Mouse (Mus musculus) pancreas, adult 10 weeks (tissue): ENCODE measurements around the gene Dock3. TPM values are rescaled to one million over a fixed set of nuclear protein-coding genes. Genes with fewer than 3 reads are reported as not detected.

Experiments used
- polyA plus RNA-seq: library from polyadenylated mRNA; stranded (reverse); fragments of 350-450 nt; fragmentation: Illumina TruSeq; extraction: RNeasy Lipid Tissue Mini Kit (QIAGEN cat#74804); gene quantifications from one replicate; pipeline ENCODE4 v1.2.3, GENCODE M21; 2015; ENCODE audit warnings: low read depth, low replicate concordance; ENCODE audit not compliant: insufficient read depth

Gene Dock3
- polyA plus RNA-seq = 1.1 TPM

DNA sequence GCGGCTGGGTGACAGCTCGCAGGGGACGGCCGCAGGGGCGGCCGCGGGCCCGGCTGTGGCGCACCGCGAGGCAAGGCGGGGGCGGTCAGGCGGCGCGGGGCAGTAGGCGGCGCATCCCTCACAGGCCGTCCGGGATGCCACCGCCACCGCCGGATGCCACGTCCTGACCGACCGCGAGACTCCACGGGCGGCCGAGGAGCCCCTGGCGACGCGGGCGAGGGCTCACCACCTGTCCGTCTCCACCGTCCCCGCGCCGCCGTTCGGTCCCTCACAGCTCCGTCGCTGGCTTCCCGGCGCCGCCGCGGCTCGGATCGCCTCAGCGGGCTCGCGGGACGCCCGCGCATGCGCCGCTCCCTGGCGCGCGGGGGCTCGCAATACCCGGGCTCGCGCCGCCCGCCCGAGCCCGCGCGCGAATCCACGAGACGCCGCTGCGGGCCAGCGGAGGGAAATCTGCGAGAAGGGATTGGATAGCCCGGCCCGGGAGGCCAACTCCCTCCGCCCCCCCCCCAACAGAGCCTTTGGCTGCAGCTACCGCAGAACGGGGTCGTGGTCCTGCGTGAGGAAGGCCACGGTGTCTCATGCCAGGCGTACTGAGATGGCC, at the start of gene Dock3:
Dock3 (minus strand) TSS at position 371 of the 601 bp plus-strand sequence.

GRCm38 (mm10) chr9:106891829-106892551, 339.7 kb downstream of the Dock3 start, which contains the start of gene Manf:
Manf (minus strand) TSS chr9:106891979.

GRCm38 (mm10) chr9:106886828-106887702, 344.6 kb downstream of the Dock3 start, which contains the start of gene Rbm15b:
Rbm15b (minus strand) TSS chr9:106887428.

Other genes starting within 250 kb of the Dock3 start
- 5.6 TPM for gene Mapkapk3, start 58.0 kb upstream of the Dock3 start, polyA plus RNA-seq
- 7.9 TPM for gene Cish, start 64.1 kb upstream of the Dock3 start, polyA plus RNA-seq
- gene Hemk1, start 106.4 kb upstream of the Dock3 start, polyA plus RNA-seq = 12.6 TPM
- not detected for gene 6430571L13Rik, start 108.7 kb upstream of the Dock3 start, polyA plus RNA-seq
- gene Cacna2d2, start 167.7 kb upstream of the Dock3 start, polyA plus RNA-seq = 0.20 TPM